Mouse (Mus musculus): ENCODE measurements around the gene Selenon. TPM values are rescaled to one million over a fixed set of nuclear protein-coding genes. Genes with fewer than 3 reads are reported as not detected.
"Not testable (repeated sequence)": the region's sequence is repeated elsewhere in the genome, so short reads cannot be mapped to it uniquely, and the experiment has no call there.

Gene Selenon
- total and polyA plus RNA-seq, 3 experiments = 0.27 to 1.0 (median 0.64) TPM

DNA sequence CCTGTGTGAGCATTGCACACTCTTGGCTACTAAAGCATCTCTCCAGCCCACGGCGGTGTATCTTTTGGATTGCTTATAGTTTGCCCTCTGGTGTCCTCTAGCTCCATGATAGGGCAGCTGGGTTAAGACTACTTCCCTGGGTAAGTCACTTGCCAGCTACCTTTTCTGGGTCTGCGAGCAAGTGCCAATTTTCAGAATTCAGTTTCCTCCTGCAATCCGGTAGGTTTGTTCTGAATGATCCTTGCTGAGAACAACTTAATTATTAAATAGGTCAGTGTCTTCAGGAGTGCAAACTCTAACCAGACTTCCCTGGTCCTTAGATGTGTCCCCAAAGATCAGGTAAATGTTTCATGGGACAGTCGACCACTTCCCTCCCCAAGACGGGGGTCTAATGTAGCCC is 50.9 kb downstream of the Selenon start:
- dilution Hi-C loops (cut with MboI; ENCODE audit: extremely low pct_ligation_motif_present, extremely low pct_unique_long_range_greater_than_20kb, low sequenced_read_pairs) = no loop called here
- no peaks in the 10 kb centered on the region for H3K36me3 ChIP-seq (replicated peaks in 1 of 2; ENCODE audit: control insufficient read depth in 1 of 2, insufficient read depth in 1 of 2, low read length in 1 of 2)
- no peak for DNase-seq (ENCODE audit: extremely low read depth)
- in situ Hi-C loops (cut with MboI; ENCODE audit: low pct_ligation_motif_present, low pct_unique_long_range_greater_than_20kb, low sequenced_read_pairs) = no loop called here
- H3K9me3 ChIP-seq (replicated peaks; ENCODE audit: low read length) = no peaks in the 10 kb centered on the region
- H3K4me1 ChIP-seq (ENCODE audit: control insufficient read depth in 1 of 2, insufficient read depth in 2 of 2) = peaks cover 4 to 7% of the 10 kb centered on the region in 2 experiments
- no peak overlapping the region for H3K27ac ChIP-seq (ENCODE audit: insufficient read depth, low read depth)
- no peak overlapping the region for H3K4me3 ChIP-seq (replicated peaks in 1 of 3; ENCODE audit: low read depth in 2 of 3, low read length in 2 of 3, poor library complexity in 1 of 3)
- no peak overlapping the region for H3K9ac ChIP-seq (ENCODE audit: insufficient read depth, low read depth)
- no peaks in the 10 kb centered on the region for H3K79me2 ChIP-seq (replicated peaks; ENCODE audit: control insufficient read depth, extremely low read depth, insufficient read depth, poor library complexity, severe bottlenecking)
- H3K4me2 ChIP-seq (ENCODE audit: insufficient read depth, low read depth, poor library complexity, severe bottlenecking) = no peak overlapping the region
- H3K27me3 ChIP-seq (replicated peaks) = peaks cover 25% of the 10 kb centered on the region
- TF ChIP-seq ZNF384 (IDR thresholded peaks at IDR 0.05; ENCODE audit: low read depth, low read length) (no peak), POLR2AphosphoS2 (IDR thresholded peaks at IDR 0.05; ENCODE audit: low read depth, low read length) (no peak), USF2 (conservative IDR thresholded peaks at IDR 0.05; ENCODE audit: low read depth, low read length) (no peak), GABPA (IDR thresholded peaks at IDR 0.05; ENCODE audit: insufficient replicate concordance, low read depth, low read length) (no peak), MEF2A (IDR thresholded peaks at IDR 0.05; ENCODE audit: borderline replicate concordance, low read depth, low read length) (no peak), ZMIZ1 (IDR thresholded peaks at IDR 0.05; ENCODE audit: low read depth, low read length) (no peak), USF1 (IDR thresholded peaks at IDR 0.05; ENCODE audit: low read depth, low read length) (no peak), TBP (conservative IDR thresholded peaks at IDR 0.05; ENCODE audit: low read depth, low read length) (no peak), MYC (IDR thresholded peaks at IDR 0.05; ENCODE audit: low read depth, low read length) (no peak), NRF1 (IDR thresholded peaks at IDR 0.05; ENCODE audit: low read depth, low read length) (no peak), JUN (IDR thresholded peaks at IDR 0.05; ENCODE audit: insufficient read depth, low read depth, low read length) (no peak), EP300 (IDR thresholded peaks at IDR 0.05; ENCODE audit: low read length) (no peak), MXI1 (IDR thresholded peaks at IDR 0.05; ENCODE audit: low read depth, low read length) (no peak), NELFE (IDR thresholded peaks at IDR 0.05; ENCODE audit: low read depth, low read length) (no peak), ELF1 (IDR thresholded peaks at IDR 0.05; ENCODE audit: low read depth, low read length) (no peak), MAZ (IDR thresholded peaks at IDR 0.05; ENCODE audit: low read depth, low read length) (no peak)

DNA sequence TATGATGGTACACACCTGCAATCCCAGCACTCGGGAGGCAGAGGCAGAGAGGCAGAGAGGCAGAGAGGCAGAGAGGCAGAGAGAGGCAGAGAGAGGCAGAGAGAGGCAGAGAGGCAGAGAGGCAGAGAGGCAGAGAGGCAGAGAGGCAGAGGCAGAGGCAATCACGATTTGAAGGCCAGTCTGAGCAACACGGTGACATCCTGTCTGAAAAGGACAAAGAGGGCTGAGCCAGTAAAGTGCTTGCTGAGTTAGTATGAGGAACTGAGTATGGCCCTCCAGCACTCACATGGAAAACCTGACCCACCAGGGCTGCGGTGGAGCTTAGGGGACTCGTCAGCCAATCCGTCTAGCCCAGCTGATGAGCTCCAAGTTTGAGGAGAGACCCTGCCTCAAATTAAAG is 53.0 kb downstream of the Selenon start:
- DNase-seq (ENCODE audit: extremely low read depth); H3K9me3 ChIP-seq (replicated peaks; ENCODE audit: low read length); H3K79me2 ChIP-seq (replicated peaks; ENCODE audit: control insufficient read depth, extremely low read depth, insufficient read depth, poor library complexity, severe bottlenecking); H3K36me3 ChIP-seq (replicated peaks in 1 of 2; ENCODE audit: control insufficient read depth in 1 of 2, insufficient read depth in 1 of 2, low read length in 1 of 2); H3K9ac ChIP-seq (ENCODE audit: insufficient read depth, low read depth); H3K4me2 ChIP-seq (ENCODE audit: insufficient read depth, low read depth, poor library complexity, severe bottlenecking); dilution Hi-C loops (cut with MboI; ENCODE audit: extremely low pct_ligation_motif_present, extremely low pct_unique_long_range_greater_than_20kb, low sequenced_read_pairs); H3K4me3 ChIP-seq (replicated peaks in 1 of 3; ENCODE audit: low read depth in 2 of 3, low read length in 2 of 3, poor library complexity in 1 of 3); H3K4me1 ChIP-seq (ENCODE audit: control insufficient read depth in 1 of 2, insufficient read depth in 2 of 2); H3K27ac ChIP-seq (ENCODE audit: insufficient read depth, low read depth): not testable (repeated sequence)
- peaks cover 38% of the 10 kb centered on the region for H3K27me3 ChIP-seq (replicated peaks)
- in situ Hi-C loops (cut with MboI; ENCODE audit: low pct_ligation_motif_present, low pct_unique_long_range_greater_than_20kb, low sequenced_read_pairs) = loop anchor here (25.0 kb wide), 1 partner anchor 237 kb away; the partner anchor contains the start of gene Grrp1
